Mouse (Mus musculus) bone marrow, adult 2 months (tissue): ENCODE measurements around the gene Cdc42bpb.

ENCODE experiments used
- CTCF ChIP-seq: fragments of 200-500 bp; IDR thresholded peaks from 2 replicates; pipeline ENCODE4 v1.5.1; 2011; ENCODE audit warnings: low read length, control low read depth; ENCODE audit not compliant: control insufficient read depth, insufficient read depth
- POLR2A ChIP-seq: fragments of 200-500 bp; IDR thresholded peaks from 2 replicates; pipeline ENCODE4 v1.6.1; 2011; ENCODE audit warnings: low read depth, mild to moderate bottlenecking, control low read depth, low read length, borderline replicate concordance; ENCODE audit not compliant: control insufficient read depth

- TF ChIP-seq CTCF (no peak), POLR2A (no peak)
These were observed 639 bp downstream of the Cdc42bpb start for GRCm38 (mm10) chr12:111376826-111377331.
